Comparison of ENCODE assay signal across 10 mouse cellular contexts in the genomic region with DNA sequence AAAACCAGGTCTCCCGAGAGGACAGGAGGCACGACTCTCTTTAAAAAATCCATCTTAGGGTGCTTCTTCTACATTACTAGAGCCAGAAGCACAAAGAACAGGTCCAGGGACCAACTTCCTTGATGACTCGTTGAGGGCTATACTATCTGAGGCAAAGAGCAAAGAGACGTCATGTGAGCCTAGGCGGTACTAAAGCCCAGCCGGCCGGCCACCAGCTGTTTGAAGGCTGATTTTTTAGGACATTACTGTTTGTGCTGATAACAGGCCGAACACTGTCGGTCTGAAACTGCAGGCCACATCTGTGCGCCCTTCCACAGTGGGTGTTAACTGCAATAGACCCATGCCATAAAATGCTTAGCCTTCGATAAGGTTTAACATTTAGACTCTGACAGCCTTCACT.
DNase-seq lines count a peak whose midpoint lies in the region; ATAC-seq and TF ChIP-seq lines count a peak whose summit lies in the region.
"Had no signal": no experiment of that assay in that cellular context is flagged by ENCODE, and none has a peak within 500 bp of the region (broad histone marks: within the 10 kb centered on the region; RNA-seq: fewer than 3 reads in every experiment).

No protein-coding gene starts in this region.

- H3K4me1 ChIP-seq in heart, postnatal 0 days (ENCODE audit: control insufficient read depth, insufficient read depth) = peaks cover 20% of the 10 kb centered on the region; the same call in 1 of the 2 replicates
- no peaks in the 10 kb centered on the region for H3K4me1 ChIP-seq in hindbrain, postnatal 0 days (ENCODE audit: insufficient read depth, low read length)

- H3K9me3 ChIP-seq in heart, postnatal 0 days (replicated peaks; ENCODE audit: control insufficient read depth, low read length) = no peaks in the 10 kb centered on the region
- no peaks in the 10 kb centered on the region for H3K9me3 ChIP-seq in hindbrain, postnatal 0 days (ENCODE audit: low read length)

- no peak overlapping the region for H3K4me3 ChIP-seq in heart, postnatal 0 days (ENCODE audit: low read depth, low read length)
- no peak overlapping the region for H3K4me3 ChIP-seq in hindbrain, postnatal 0 days (ENCODE audit: low read length)

- 48% methylated on average over 11 of the region's 11 CpGs for WGBS in heart, postnatal 0 days
- 86% methylated on average over 11 of the region's 11 CpGs for WGBS in hindbrain, postnatal 0 days

- no peak for TF ChIP-seq EP300 in heart, postnatal 0 days (IDR thresholded peaks at IDR 0.05; ENCODE audit: low read depth)

- TF ChIP-seq CTCF in heart, postnatal 0 days (IDR thresholded peaks at IDR 0.05; ENCODE audit: low read depth) = no peak
- TF ChIP-seq CTCF in hindbrain, postnatal 0 days (IDR thresholded peaks at IDR 0.05; ENCODE audit: low read depth) = no peak

- no peak overlapping the region for H3K27ac ChIP-seq in heart, postnatal 0 days (ENCODE audit: low read depth)
- no peak overlapping the region for H3K27ac ChIP-seq in hindbrain, postnatal 0 days

- DNase-seq in 3T3-L1 (ENCODE audit: low read depth, low spot score) (peak; percentile 58), MEL-GATA-1-ER (ENCODE audit: extremely low read depth, low read depth) (peak; percentile 83)
- DNase-seq in heart, postnatal 0 days (ENCODE audit: low spot score) = no peak
- no peak for DNase-seq in right cerebral cortex, postnatal 25 days
- no peak for DNase-seq in thymus, postnatal 10 days (ENCODE audit: low spot score in 2 of 2)
- DNase-seq in hindbrain, postnatal 0 days (ENCODE audit: low spot score) = no peak
- DNase-seq: kidney, adult 9 months; left cerebral cortex, postnatal 4 days; thymus, postnatal 14 days had no signal

- H3K27me3 ChIP-seq in heart, postnatal 0 days (ENCODE audit: control insufficient read depth, insufficient read depth, low read length) = no peaks in the 10 kb centered on the region
- H3K27me3 ChIP-seq in hindbrain, postnatal 0 days (ENCODE audit: insufficient read depth, low read length) = no peaks in the 10 kb centered on the region

- H3K36me3 ChIP-seq in heart, postnatal 0 days (replicated peaks; ENCODE audit: control insufficient read depth, insufficient read depth, low read length) = no peaks in the 10 kb centered on the region
- no peaks in the 10 kb centered on the region for H3K36me3 ChIP-seq in hindbrain, postnatal 0 days (ENCODE audit: insufficient read depth, low read length)

- no peak overlapping the region for H3K4me2 ChIP-seq in heart, postnatal 0 days (ENCODE audit: low read depth, low read length)
- no peak overlapping the region for H3K4me2 ChIP-seq in hindbrain, postnatal 0 days (ENCODE audit: low read depth, low read length)

- peak; percentile 30 for ATAC-seq in heart, postnatal 0 days (ENCODE audit: insufficient read depth, low read depth)
- ATAC-seq in megakaryocyte, adult 5-6 weeks (ENCODE audit: poor library complexity, severe bottlenecking) = peak; percentile 38
- ATAC-seq in hindbrain, postnatal 0 days = no peak

- H3K9ac ChIP-seq in heart, postnatal 0 days (replicated peaks; ENCODE audit: low read depth, low read length) = no peak overlapping the region
- H3K9ac ChIP-seq in hindbrain, postnatal 0 days (replicated peaks; ENCODE audit: low read length) = no peak overlapping the region

Comparison
In these comparisons a context has a peak if more than half of its experiments do, and no peak if none do; other contexts are left out.
1. DNase-seq: peak in 3T3-L1 (single experiment) and MEL-GATA-1-ER (single experiment); none in heart, postnatal 0 days (single experiment), right cerebral cortex, postnatal 25 days (single experiment), thymus, postnatal 10 days (0 of 2) and hindbrain, postnatal 0 days (single experiment).